Mouse (Mus musculus): ENCODE results near the gene Rplp1. TPM values are rescaled to one million over a fixed set of nuclear protein-coding genes. Genes with fewer than 3 reads are reported as not detected.
A peak's percentile ranks its signal among the peaks of the same experiment; 100 is the strongest.

Rplp1 gene
- polyA plus RNA-seq, 1 experiment from 2014 or later = 907 TPM

DNA sequence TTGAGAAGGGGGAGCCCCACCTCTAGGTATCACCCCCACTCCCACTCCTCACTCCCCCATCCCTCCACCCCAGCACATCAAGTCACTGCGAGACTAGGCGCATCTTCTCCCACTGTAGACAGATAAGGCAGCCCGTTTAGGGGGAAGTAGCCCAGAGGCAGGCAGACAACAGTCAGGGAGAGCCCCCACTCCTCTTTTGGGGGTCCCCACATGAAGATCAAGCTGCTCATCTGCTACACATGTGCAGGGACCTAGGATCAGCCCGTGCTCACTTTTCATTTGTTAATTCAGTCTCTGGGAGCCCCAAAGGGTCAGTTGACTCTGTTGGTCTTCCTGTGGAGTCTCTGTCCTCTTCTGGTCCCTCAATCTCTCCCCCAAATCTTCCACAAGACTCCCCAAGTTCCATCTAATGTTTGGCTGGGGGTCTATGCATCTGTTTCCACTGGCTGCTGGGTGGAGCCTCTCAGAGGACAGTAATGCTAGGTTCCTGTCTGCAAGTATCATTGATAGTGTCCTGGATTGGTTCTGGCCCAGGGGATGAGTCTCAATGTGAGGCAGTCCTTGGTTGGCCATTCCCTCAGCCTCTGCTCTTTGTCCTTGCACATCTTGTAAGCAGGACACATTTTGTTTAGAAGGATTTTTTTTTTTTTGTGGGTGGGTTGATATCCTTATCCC, 6.6 kb downstream of the Rplp1 start:
- Histone ChIP-seq H3K27me3 (ENCODE audit: control insufficient read depth, insufficient read depth, low read length) (no peaks in the 10 kb centered on the region), H3K9me3 (replicated peaks; ENCODE audit: control insufficient read depth, low read length) (no peaks in the 10 kb centered on the region), H3K4me2 (ENCODE audit: low read depth, low read length) (no peak overlapping the region), H3K4me3 (ENCODE audit: low read length) (no peak overlapping the region), H3K4me1 (ENCODE audit: control insufficient read depth, insufficient read depth, low read length) (no peaks in the 10 kb centered on the region), H3K27ac (ENCODE audit: low read length) (no peak overlapping the region), H3K9ac (ENCODE audit: low read length) (no peak overlapping the region), H3K36me3 (ENCODE audit: control insufficient read depth, insufficient read depth) (peaks cover 11% of the 10 kb centered on the region)
- no peak for ATAC-seq (replicated peaks; ENCODE audit: extremely low read depth, insufficient read depth, low FRiP score)
- WGBS = 72% methylated on average over 4 of the region's 4 CpGs

DNA sequence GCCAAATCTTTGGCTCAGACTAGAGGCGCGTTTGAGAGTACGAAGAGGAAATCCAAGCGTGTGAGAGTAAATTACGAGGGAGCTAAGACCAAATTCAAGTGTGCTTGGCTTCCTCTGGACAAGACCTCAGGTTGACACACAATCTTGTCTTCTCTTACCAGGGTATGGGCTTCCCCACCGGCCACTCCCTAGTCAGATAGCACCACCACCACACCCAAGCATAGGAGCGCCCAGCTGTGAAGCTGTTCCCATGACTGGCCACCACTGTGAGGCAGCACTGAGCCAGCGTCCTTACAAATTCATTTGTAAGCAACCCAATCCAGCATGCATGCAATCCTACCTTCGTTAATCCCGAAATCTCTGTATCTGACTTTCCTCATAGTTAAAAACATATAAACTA, 7.4 kb downstream of the Rplp1 start:
- H3K4me1 ChIP-seq (ENCODE audit: control insufficient read depth, insufficient read depth, low read length) = no peaks in the 10 kb centered on the region
- no peak overlapping the region for H3K27ac ChIP-seq (ENCODE audit: low read length)
- peaks cover 4% of the 10 kb centered on the region for H3K36me3 ChIP-seq (ENCODE audit: control insufficient read depth, insufficient read depth)
- H3K4me2 ChIP-seq (ENCODE audit: low read depth, low read length) = no peak overlapping the region
- H3K27me3 ChIP-seq (ENCODE audit: control insufficient read depth, insufficient read depth, low read length) = peaks cover 8% of the 10 kb centered on the region
- no peaks in the 10 kb centered on the region for H3K9me3 ChIP-seq (replicated peaks; ENCODE audit: control insufficient read depth, low read length)
- H3K4me3 ChIP-seq (ENCODE audit: low read length) = no peak overlapping the region
- no peak for ATAC-seq (replicated peaks; ENCODE audit: extremely low read depth, insufficient read depth, low FRiP score)
- H3K9ac ChIP-seq (ENCODE audit: low read length) = no peak overlapping the region
- 62% methylated on average over 10 of the region's 10 CpGs for WGBS

DNA sequence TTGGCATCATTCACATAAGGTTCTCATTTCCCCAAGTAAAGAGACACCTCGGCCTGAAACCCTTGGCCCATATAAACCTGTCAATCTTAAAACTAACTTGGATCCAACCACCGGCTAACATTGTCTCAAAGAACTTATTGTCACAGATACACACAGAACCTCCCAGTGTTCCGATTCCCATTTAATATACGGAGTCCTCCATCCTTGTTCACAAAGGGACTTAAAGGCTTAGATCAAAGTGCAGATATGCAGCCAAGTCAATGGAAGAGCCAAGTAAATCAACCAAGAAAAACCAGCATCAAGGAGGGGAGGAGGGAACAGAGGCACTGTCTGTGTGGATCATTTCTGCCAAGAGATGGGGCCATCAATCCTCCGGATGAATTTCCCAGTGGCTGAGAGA, 8.8 kb downstream of the Rplp1 start:
- Histone ChIP-seq H3K4me2 (ENCODE audit: low read depth, low read length) (no peak overlapping the region), H3K4me1 (ENCODE audit: control insufficient read depth, insufficient read depth, low read length) (no peaks in the 10 kb centered on the region), H3K4me3 (ENCODE audit: low read length) (no peak overlapping the region), H3K36me3 (ENCODE audit: control insufficient read depth, insufficient read depth) (no peaks in the 10 kb centered on the region), H3K27me3 (ENCODE audit: control insufficient read depth, insufficient read depth, low read length) (peaks cover 16% of the 10 kb centered on the region), H3K9me3 (replicated peaks; ENCODE audit: control insufficient read depth, low read length) (no peaks in the 10 kb centered on the region), H3K27ac (ENCODE audit: low read length) (no peak overlapping the region), H3K9ac (ENCODE audit: low read length) (no peak overlapping the region)
- ATAC-seq (replicated peaks; ENCODE audit: extremely low read depth, insufficient read depth, low FRiP score) = no peak
- WGBS = 71% methylated on average over 5 of the region's 5 CpGs

DNA sequence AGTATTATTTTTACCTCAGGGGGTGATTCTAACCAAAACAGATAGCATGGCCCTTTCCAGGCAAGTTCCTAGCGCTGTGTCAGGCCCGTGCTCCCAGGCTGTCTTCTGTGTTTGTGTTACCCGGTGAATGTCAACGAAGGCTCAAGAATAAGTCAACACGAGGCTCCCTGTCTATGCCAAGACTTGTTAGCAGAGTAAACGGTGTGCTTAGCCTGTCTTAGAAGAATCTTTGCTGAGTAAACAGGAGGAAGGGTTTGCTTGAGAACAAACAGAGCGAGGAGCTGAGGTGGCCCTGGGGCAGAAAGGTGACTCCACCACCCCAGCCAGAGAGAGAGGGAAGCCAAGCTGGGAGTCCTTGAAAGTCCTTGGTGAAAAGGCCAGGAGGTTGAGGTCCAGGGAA, 10.1 kb downstream of the Rplp1 start:
- H3K4me2 ChIP-seq (ENCODE audit: low read depth, low read length) = no peak overlapping the region
- no peak overlapping the region for H3K27ac ChIP-seq (ENCODE audit: low read length)
- peaks cover 26% of the 10 kb centered on the region for H3K27me3 ChIP-seq (ENCODE audit: control insufficient read depth, insufficient read depth, low read length)
- ATAC-seq (replicated peaks; ENCODE audit: extremely low read depth, insufficient read depth, low FRiP score) = no peak
- no peaks in the 10 kb centered on the region for H3K4me1 ChIP-seq (ENCODE audit: control insufficient read depth, insufficient read depth, low read length)
- 29% methylated on average over 7 of the region's 7 CpGs for WGBS
- no peaks in the 10 kb centered on the region for H3K36me3 ChIP-seq (ENCODE audit: control insufficient read depth, insufficient read depth)
- no peak overlapping the region for H3K9ac ChIP-seq (ENCODE audit: low read length)
- H3K4me3 ChIP-seq (ENCODE audit: low read length) = no peak overlapping the region
- H3K9me3 ChIP-seq (replicated peaks; ENCODE audit: control insufficient read depth, low read length) = no peaks in the 10 kb centered on the region

DNA sequence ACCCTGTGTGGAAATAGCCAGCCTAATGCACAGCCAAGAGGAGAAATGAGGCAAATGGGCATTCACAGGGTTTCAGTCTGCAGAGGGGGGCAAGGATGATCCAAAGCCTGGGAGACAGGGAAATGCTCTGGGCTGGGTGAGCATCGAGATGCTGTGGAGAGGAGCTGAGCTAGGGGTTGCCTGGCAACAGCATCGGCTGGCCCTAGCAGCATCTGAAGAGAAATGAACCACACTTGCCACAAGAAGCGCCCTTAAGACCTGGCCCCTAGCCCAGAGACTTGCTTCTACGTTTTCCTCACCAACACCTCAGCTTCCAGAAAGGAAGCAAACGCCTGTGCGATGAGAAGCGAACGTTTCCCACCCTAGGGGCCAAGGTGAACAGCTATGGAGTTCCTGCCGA, 11.9 kb downstream of the Rplp1 start:
- Histone ChIP-seq H3K27me3 (ENCODE audit: control insufficient read depth, insufficient read depth, low read length) (peaks cover 35% of the 10 kb centered on the region), H3K27ac (ENCODE audit: low read length) (no peak overlapping the region), H3K4me3 (ENCODE audit: low read length) (no peak overlapping the region), H3K9me3 (replicated peaks; ENCODE audit: control insufficient read depth, low read length) (no peaks in the 10 kb centered on the region), H3K9ac (ENCODE audit: low read length) (no peak overlapping the region), H3K4me2 (ENCODE audit: low read depth, low read length) (no peak overlapping the region), H3K4me1 (ENCODE audit: control insufficient read depth, insufficient read depth, low read length) (no peaks in the 10 kb centered on the region), H3K36me3 (ENCODE audit: control insufficient read depth, insufficient read depth) (no peaks in the 10 kb centered on the region)
- ATAC-seq (replicated peaks; ENCODE audit: extremely low read depth, insufficient read depth, low FRiP score) = no peak
- 64% methylated on average over 9 of the region's 9 CpGs for WGBS

DNA sequence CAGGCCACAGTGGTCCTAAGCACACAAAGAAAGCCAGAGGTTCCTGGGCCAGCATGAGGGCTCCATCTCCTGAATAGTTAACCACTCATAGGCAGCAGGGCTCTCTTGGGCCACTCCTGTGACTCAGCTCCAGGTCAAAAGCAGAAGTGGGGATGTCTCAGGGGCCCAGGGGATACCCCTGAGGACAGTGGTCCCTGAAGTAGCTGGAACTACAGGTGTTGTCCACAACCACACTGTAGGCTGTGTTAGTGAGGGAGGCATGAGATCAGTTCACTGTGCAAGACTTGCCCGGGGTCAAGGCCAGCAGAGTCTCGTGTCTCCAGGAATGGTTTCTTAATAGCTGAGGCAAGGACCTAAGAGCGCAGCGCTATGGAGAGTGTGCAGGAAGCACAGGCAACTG, 12.8 kb downstream of the Rplp1 start:
- ATAC-seq (replicated peaks; ENCODE audit: extremely low read depth, insufficient read depth, low FRiP score) = no peak
- H3K4me3 ChIP-seq (ENCODE audit: low read length) = no peak overlapping the region
- H3K4me1 ChIP-seq (ENCODE audit: control insufficient read depth, insufficient read depth, low read length) = no peaks in the 10 kb centered on the region
- no peaks in the 10 kb centered on the region for H3K9me3 ChIP-seq (replicated peaks; ENCODE audit: control insufficient read depth, low read length)
- H3K9ac ChIP-seq (ENCODE audit: low read length) = no peak overlapping the region
- no peaks in the 10 kb centered on the region for H3K36me3 ChIP-seq (ENCODE audit: control insufficient read depth, insufficient read depth)
- peaks cover 36% of the 10 kb centered on the region for H3K27me3 ChIP-seq (ENCODE audit: control insufficient read depth, insufficient read depth, low read length)
- whole genome bisulfite sequencing = 75% methylated on average over 4 of the region's 4 CpGs
- H3K4me2 ChIP-seq (ENCODE audit: low read depth, low read length) = no peak overlapping the region
- no peak overlapping the region for H3K27ac ChIP-seq (ENCODE audit: low read length)

DNA sequence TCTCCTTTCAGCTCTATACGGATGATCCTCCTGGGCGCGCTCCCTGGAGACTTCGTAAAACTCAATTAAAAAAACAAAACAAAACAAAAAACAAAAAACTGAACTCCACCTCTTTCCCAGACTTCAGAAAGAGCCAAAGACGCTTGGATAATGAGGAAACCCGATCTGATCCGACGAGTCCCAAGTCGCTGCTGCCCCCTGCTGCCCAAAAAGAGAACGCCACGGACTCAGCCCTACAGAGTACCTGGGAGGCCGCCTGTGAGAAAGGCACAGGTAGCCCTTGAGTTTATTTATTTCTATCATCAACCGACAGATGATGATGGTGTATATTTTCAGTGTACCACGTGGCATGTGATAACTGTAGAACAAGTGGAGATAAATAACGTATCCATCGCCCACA, 14.5 kb downstream of the Rplp1 start:
- WGBS = 6% methylated on average over 16 of the region's 16 CpGs
- no peaks in the 10 kb centered on the region for H3K36me3 ChIP-seq (ENCODE audit: control insufficient read depth, insufficient read depth)
- H3K9me3 ChIP-seq (replicated peaks; ENCODE audit: control insufficient read depth, low read length) = no peaks in the 10 kb centered on the region
- H3K4me1 ChIP-seq (ENCODE audit: control insufficient read depth, insufficient read depth, low read length) = no peaks in the 10 kb centered on the region
- peaks cover 39% of the 10 kb centered on the region for H3K27me3 ChIP-seq (ENCODE audit: control insufficient read depth, insufficient read depth, low read length)
- H3K4me2 ChIP-seq (ENCODE audit: low read depth, low read length) = peak overlapping the region; percentile 51
- no peak overlapping the region for H3K27ac ChIP-seq (ENCODE audit: low read length)
- H3K9ac ChIP-seq (ENCODE audit: low read length) = no peak overlapping the region
- no peak for ATAC-seq (replicated peaks; ENCODE audit: extremely low read depth, insufficient read depth, low FRiP score)
- H3K4me3 ChIP-seq (ENCODE audit: low read length) = no peak overlapping the region

DNA sequence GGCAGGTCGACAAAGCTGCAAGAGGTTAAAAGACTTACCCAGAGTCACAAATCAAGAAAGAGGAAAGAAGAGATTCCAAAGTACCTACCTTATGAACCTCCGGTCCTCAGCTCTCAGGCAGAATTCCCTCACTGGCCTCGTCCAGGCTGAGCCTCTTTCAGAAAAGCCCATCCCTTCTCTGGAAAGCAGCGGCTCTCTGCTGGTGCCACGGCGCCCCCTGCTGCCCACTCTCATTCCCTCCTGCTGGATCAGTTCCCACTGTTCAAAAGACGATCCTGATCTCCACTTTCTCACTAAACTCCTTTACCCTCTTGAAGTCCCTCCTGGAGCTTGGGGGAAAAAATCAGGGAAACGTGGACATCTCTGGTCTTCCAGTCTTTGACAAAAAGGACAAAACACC, 15.9 kb downstream of the Rplp1 start:
- Histone ChIP-seq H3K4me2 (ENCODE audit: low read depth, low read length) (no peak overlapping the region), H3K27me3 (ENCODE audit: control insufficient read depth, insufficient read depth, low read length) (peaks cover 44% of the 10 kb centered on the region)
- 0 out of 2 replicates have a peak, but pooled peaks have one; percentile 33 for ATAC-seq (replicated peaks; ENCODE audit: extremely low read depth, insufficient read depth, low FRiP score)

DNA sequence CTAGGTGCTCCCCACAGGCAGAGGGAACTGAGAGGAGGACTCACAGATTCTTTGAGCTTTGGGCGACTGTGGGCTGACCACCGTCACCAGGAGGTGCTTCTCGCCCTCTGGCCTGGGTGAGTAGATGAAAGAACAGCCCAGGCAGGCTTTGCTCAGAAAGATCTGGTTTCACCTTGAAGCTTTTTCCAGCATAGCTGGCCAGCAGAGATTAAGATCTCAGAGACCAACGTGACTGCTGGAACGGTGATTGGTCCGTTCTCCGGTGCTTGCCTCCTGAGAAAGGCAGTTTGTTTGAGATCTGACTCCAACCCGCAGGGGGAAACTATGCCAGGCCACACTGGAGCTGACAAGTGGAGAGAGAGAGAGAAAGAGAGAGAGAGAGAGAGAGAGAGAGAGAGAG, 19.3 kb downstream of the Rplp1 start:
- no peak for ATAC-seq (replicated peaks; ENCODE audit: extremely low read depth, insufficient read depth, low FRiP score)

More for the DNA sequence above, 15.9 kb downstream of the Rplp1 start:
- Histone ChIP-seq H3K9me3 (replicated peaks; ENCODE audit: control insufficient read depth, low read length) (no peaks in the 10 kb centered on the region), H3K4me1 (ENCODE audit: control insufficient read depth, insufficient read depth, low read length) (no peaks in the 10 kb centered on the region), H3K27ac (ENCODE audit: low read length) (no peak overlapping the region), H3K9ac (ENCODE audit: low read length) (no peak overlapping the region), H3K4me3 (ENCODE audit: low read length) (no peak overlapping the region), H3K36me3 (ENCODE audit: control insufficient read depth, insufficient read depth) (no peaks in the 10 kb centered on the region)
- WGBS = 5% methylated on average over 8 of the region's 8 CpGs

More for the DNA sequence above, 19.3 kb downstream of the Rplp1 start:
- 57% methylated on average over 8 of the region's 8 CpGs for WGBS
- H3K9me3 ChIP-seq (replicated peaks; ENCODE audit: control insufficient read depth, low read length) = no peaks in the 10 kb centered on the region
- peaks cover 23% of the 10 kb centered on the region for H3K27me3 ChIP-seq (ENCODE audit: control insufficient read depth, insufficient read depth, low read length)
- H3K4me2 ChIP-seq (ENCODE audit: low read depth, low read length) = no peak overlapping the region
- H3K36me3 ChIP-seq (ENCODE audit: control insufficient read depth, insufficient read depth) = no peaks in the 10 kb centered on the region
- H3K4me3 ChIP-seq (ENCODE audit: low read length) = no peak overlapping the region
- H3K9ac ChIP-seq (ENCODE audit: low read length) = no peak overlapping the region
- H3K4me1 ChIP-seq (ENCODE audit: control insufficient read depth, insufficient read depth, low read length) = peaks cover 6% of the 10 kb centered on the region
- no peak overlapping the region for H3K27ac ChIP-seq (ENCODE audit: low read length)

Measured in heart, embryonic 16.5 days (tissue).